ENCODE assay signal across 12 mouse cellular contexts in genomic region chr9:27781994-27782337, GRCm38 (mm10). TPM values are rescaled to one million over a fixed set of nuclear protein-coding genes. Genes with fewer than 3 reads are reported as not detected.
DNase-seq lines count a peak whose midpoint lies in the region; ATAC-seq and TF ChIP-seq lines count a peak whose summit lies in the region.
"Had no signal": no experiment of that assay in that cellular context is flagged by ENCODE, and none has a peak within 500 bp of the region (broad histone marks: within the 10 kb centered on the region; RNA-seq: fewer than 3 reads in every experiment).

No protein-coding gene starts in this region.

- H3K9ac ChIP-seq in limb, embryonic 11.5 days (ENCODE audit: low read length), result no peak overlapping the region
- no peak overlapping the region for H3K9ac ChIP-seq in forebrain, embryonic 16.5 days (replicated peaks; ENCODE audit: low read depth, low read length)
- no peak overlapping the region for H3K9ac ChIP-seq in midbrain, embryonic 13.5 days (replicated peaks)
- H3K9ac ChIP-seq in liver, postnatal 0 days (replicated peaks), result no peak overlapping the region
- H3K9ac ChIP-seq: liver, embryonic 15.5 days had no signal

- no peaks in the 10 kb centered on the region for H3K36me3 ChIP-seq in limb, embryonic 11.5 days (ENCODE audit: control insufficient read depth, insufficient read depth, low read length)
- no peaks in the 10 kb centered on the region for H3K36me3 ChIP-seq in limb, embryonic 10.5 days
- no peaks in the 10 kb centered on the region for H3K36me3 ChIP-seq in forebrain, embryonic 16.5 days (ENCODE audit: control insufficient read depth, insufficient read depth)
- H3K36me3 ChIP-seq in midbrain, embryonic 13.5 days, result no peaks in the 10 kb centered on the region
- H3K36me3 ChIP-seq in liver, postnatal 0 days (replicated peaks; ENCODE audit: insufficient read depth, low read length), result no peaks in the 10 kb centered on the region
- H3K36me3 ChIP-seq: liver, embryonic 15.5 days had no signal

- H3K9me3 ChIP-seq in limb, embryonic 11.5 days (ENCODE audit: control insufficient read depth, low read length), result no peaks in the 10 kb centered on the region
- H3K9me3 ChIP-seq in limb, embryonic 10.5 days (replicated peaks), result no peaks in the 10 kb centered on the region
- H3K9me3 ChIP-seq in forebrain, embryonic 16.5 days (ENCODE audit: control insufficient read depth, low read length), result no peaks in the 10 kb centered on the region
- H3K9me3 ChIP-seq in midbrain, embryonic 13.5 days, result no peaks in the 10 kb centered on the region
- no peaks in the 10 kb centered on the region for H3K9me3 ChIP-seq in liver, postnatal 0 days (ENCODE audit: low read length)
- H3K9me3 ChIP-seq: liver, embryonic 15.5 days had no signal

- no peak overlapping the region for H3K4me3 ChIP-seq in limb, embryonic 11.5 days (ENCODE audit: low read depth, low read length)
- H3K4me3 ChIP-seq in limb, embryonic 10.5 days, result no peak overlapping the region
- H3K4me3 ChIP-seq in forebrain, embryonic 16.5 days (replicated peaks; ENCODE audit: low read length), result no peak overlapping the region
- H3K4me3 ChIP-seq in midbrain, embryonic 13.5 days (replicated peaks), result no peak overlapping the region
- no peak overlapping the region for H3K4me3 ChIP-seq in liver, postnatal 0 days (ENCODE audit: low read depth, low read length)
- H3K4me3 ChIP-seq: liver, embryonic 15.5 days had no signal

- no peak for TF ChIP-seq CTCF in liver, postnatal 0 days (IDR thresholded peaks at IDR 0.05; ENCODE audit: low read depth)

- no peaks in the 10 kb centered on the region for H3K4me1 ChIP-seq in limb, embryonic 11.5 days (ENCODE audit: control insufficient read depth, insufficient read depth, low read length)
- peaks cover 6% of the 10 kb centered on the region for H3K4me1 ChIP-seq in limb, embryonic 10.5 days
- 0 out of 2 replicates have a peak, but pooled peaks cover 5% of the 10 kb centered on the region for H3K4me1 ChIP-seq in forebrain, embryonic 16.5 days (replicated peaks; ENCODE audit: control insufficient read depth, insufficient read depth, low read length)
- peaks cover 11% of the 10 kb centered on the region for H3K4me1 ChIP-seq in midbrain, embryonic 13.5 days (replicated peaks)
- no peaks in the 10 kb centered on the region for H3K4me1 ChIP-seq in liver, postnatal 0 days (ENCODE audit: insufficient read depth)
- H3K4me1 ChIP-seq: liver, embryonic 15.5 days had no signal

- no peak for TF ChIP-seq EP300 in liver, postnatal 0 days (IDR thresholded peaks at IDR 0.05; ENCODE audit: low read depth)

- DNase-seq in limb, embryonic 11.5 days (ENCODE audit: low spot score), result no peak
- no peak for DNase-seq in limb, embryonic 10.5 days (ENCODE audit: low spot score)
- DNase-seq in MN1 (ENCODE audit: low spot score), result no peak
- no peak for DNase-seq in liver, postnatal 0 days
- DNase-seq in left cerebral cortex, postnatal 4 days, result no peak
- DNase-seq in frontal cortex, postnatal 36 days (ENCODE audit: low spot score in 2 of 2), result no peak
- DNase-seq: adrenal gland, adult 2 months; cerebellum, adult 2 months; right cerebral cortex, postnatal 14 days had no signal

- intact Hi-C loops in left cerebral cortex, postnatal 4 days (cut with DNase I), result no loop called here

- WGBS in limb, embryonic 11.5 days, result 20% methylated on average over 1 of the region's 1 CpGs
- 55% methylated on average over 1 of the region's 1 CpGs for WGBS in limb, embryonic 10.5 days
- WGBS in forebrain, embryonic 16.5 days, result 0% methylated on average over 1 of the region's 1 CpGs
- 13% methylated on average over 1 of the region's 1 CpGs for WGBS in midbrain, embryonic 13.5 days
- 20% methylated on average over 1 of the region's 1 CpGs for WGBS in liver, postnatal 0 days (ENCODE audit: insufficient replicate concordance)

- no peak overlapping the region for H3K4me2 ChIP-seq in limb, embryonic 11.5 days (ENCODE audit: low read depth, severe bottlenecking)
- H3K4me2 ChIP-seq in forebrain, embryonic 16.5 days (ENCODE audit: low read length), result no peak overlapping the region
- H3K4me2 ChIP-seq in midbrain, embryonic 13.5 days (replicated peaks), result no peak overlapping the region
- no peak overlapping the region for H3K4me2 ChIP-seq in liver, postnatal 0 days (ENCODE audit: low read depth, low read length)
- H3K4me2 ChIP-seq: liver, embryonic 15.5 days had no signal

- H3K27ac ChIP-seq in limb, embryonic 11.5 days (replicated peaks; ENCODE audit: low read depth, low read length), result no peak overlapping the region
- no peak overlapping the region for H3K27ac ChIP-seq in limb, embryonic 10.5 days
- no peak overlapping the region for H3K27ac ChIP-seq in forebrain, embryonic 16.5 days (ENCODE audit: low read length)
- no peak overlapping the region for H3K27ac ChIP-seq in midbrain, embryonic 13.5 days
- H3K27ac ChIP-seq in liver, postnatal 0 days (ENCODE audit: low read depth), result no peak overlapping the region
- H3K27ac ChIP-seq: liver, embryonic 15.5 days had no signal

- 0 out of 2 replicates have a peak, but pooled peaks have one; percentile 44 for ATAC-seq in limb, embryonic 11.5 days (ENCODE audit: insufficient number of reproducible peaks, low FRiP score, low TSS enrichment, low read depth)
- ATAC-seq in forebrain, embryonic 16.5 days, result peak; percentile 45; the same call in 1 of the 2 replicates
- ATAC-seq in midbrain, embryonic 13.5 days, result peak; percentile 85
- ATAC-seq in liver, postnatal 0 days, result no peak

- no peaks in the 10 kb centered on the region for H3K27me3 ChIP-seq in limb, embryonic 11.5 days (ENCODE audit: control insufficient read depth, insufficient read depth, low read length)
- peaks cover 12% of the 10 kb centered on the region for H3K27me3 ChIP-seq in limb, embryonic 10.5 days (ENCODE audit: low read depth, poor library complexity, severe bottlenecking)
- H3K27me3 ChIP-seq in forebrain, embryonic 16.5 days (replicated peaks; ENCODE audit: control insufficient read depth, insufficient read depth, low read length), result no peaks in the 10 kb centered on the region
- H3K27me3 ChIP-seq in midbrain, embryonic 13.5 days, result no peaks in the 10 kb centered on the region
- H3K27me3 ChIP-seq in liver, postnatal 0 days (ENCODE audit: insufficient read depth, low read length), result no peaks in the 10 kb centered on the region
- H3K27me3 ChIP-seq: liver, embryonic 15.5 days had no signal

RNA-seq across cellular contexts. Expression of gene Opcml, which starts 8.6 kb away (rescaled TPM):
- 0.20 and 0.26 TPM in 2 replicates for polyA plus RNA-seq in limb, embryonic 11.5 days (2014; fragmentation: Nextera tagmentation; extraction: Ambion mirVana)
- 0.46 and 0.90 TPM in 2 replicates for polyA plus RNA-seq in limb, embryonic 10.5 days (2016; fragmentation: Nextera tagmentation; extraction: Ambion mirVana)
- 66.7 and 88.6 TPM in 2 replicates for polyA plus RNA-seq in forebrain, embryonic 16.5 days (2015; fragmentation: Nextera tagmentation; extraction: Ambion mirVana)
- polyA plus RNA-seq in midbrain, embryonic 13.5 days (2015; fragmentation: Nextera tagmentation; extraction: Ambion mirVana), result 18.9 and 20.6 TPM in 2 replicates
- polyA plus RNA-seq in liver, postnatal 0 days (2015; fragmentation: Nextera tagmentation; extraction: Ambion mirVana), result 0.02 TPM in 1 of 2 replicates, not detected in the other
- total RNA-seq in left cerebral cortex, postnatal 4 days (2021), result 100 to 1,000 TPM; 280 to 284 TPM

Comparison
In these comparisons a context has a peak if more than half of its experiments do, and no peak if none do; other contexts are left out.
1. RNA of gene Opcml, which starts 8.6 kb away (polyA plus RNA-seq): 66.7 to 88.6 TPM in forebrain, embryonic 16.5 days and 18.9 to 20.6 TPM in midbrain, embryonic 13.5 days; 0.46 to 0.90 TPM in limb, embryonic 10.5 days, 0.20 to 0.26 TPM in limb, embryonic 11.5 days and 0.02 TPM in liver, postnatal 0 days; every median in the first group is over 10 times any median in the second.